Mouse (Mus musculus) left cerebral cortex, postnatal 14 days (tissue): Measurements from ENCODE around the gene Cpeb4. TPM values are rescaled to one million over a fixed set of nuclear protein-coding genes. Genes with fewer than 3 reads are reported as not detected.
"Not testable (repeated sequence)": the region's sequence is repeated elsewhere in the genome, so short reads cannot be mapped to it uniquely, and the experiment has no call there.

Experiments
- DNase-seq, 2 experiments: peaks; one replicate each; pipeline ENCODE4 v3.0.0; 2021 to 2022; ENCODE audit warnings: low spot score in 2 of 2, mixed read lengths in 1 of 2
- intact Hi-C: fragments of 180-260 bp; cut with DNase I; formaldehyde crosslinking; loops from one replicate; pipeline ENCODE4 v1.15.1; 2025
- total RNA-seq, 2 experiments: library from RNA; stranded (reverse); gene quantifications; 2 replicates each; pipeline ENCODE4 v1.2.3; 2021

The Cpeb4 gene
- total RNA-seq, 2 experiments from 2014 or later: 146 to 152 TPM

GRCm38 (mm10) chr11:31843834-31844188 is 28.2 kb upstream of the Cpeb4 start:
- DNase-seq: no peak
- intact Hi-C loops: no loop called here

GRCm38 (mm10) chr11:31845111-31845510 is 26.9 kb upstream of the Cpeb4 start:
- intact Hi-C loops: not testable (repeated sequence)

GRCm38 (mm10) chr11:31846771-31847468 is 25.1 kb upstream of the Cpeb4 start:
- intact Hi-C loops: no loop called here
- peak; percentile 41 to 42 for DNase-seq

More at GRCm38 (mm10) chr11:31845111-31845510, 26.9 kb upstream of the Cpeb4 start:
- not testable (repeated sequence) for DNase-seq

- DNase-seq: no peak
- intact Hi-C loops: no loop called here
Measured at GRCm38 (mm10) chr11:31847469-31847805, 24.6 kb upstream of the Cpeb4 start.

GRCm38 (mm10) chr11:31848725-31849124 is 23.3 kb upstream of the Cpeb4 start:
- intact Hi-C loops: no loop called here
- DNase-seq: no peak

GRCm38 (mm10) chr11:31850156-31850775 is 21.7 kb upstream of the Cpeb4 start:
- intact Hi-C loops: no loop called here

GRCm38 (mm10) chr11:31850995-31851394 is 21.0 kb upstream of the Cpeb4 start:
- no peak for DNase-seq

More at GRCm38 (mm10) chr11:31850156-31850775, 21.7 kb upstream of the Cpeb4 start:
- DNase-seq: no peak

GRCm38 (mm10) chr11:31851702-31852560 is 20.1 kb upstream of the Cpeb4 start:
- intact Hi-C loops: no loop called here
- DNase-seq: no peak

More at GRCm38 (mm10) chr11:31850995-31851394, 21.0 kb upstream of the Cpeb4 start:
- intact Hi-C loops: no loop called here

- DNase-seq: peak in 1 of 2 experiments; percentile 47
- intact Hi-C loops: no loop called here
Measured at GRCm38 (mm10) chr11:31854955-31855354, 17.1 kb upstream of the Cpeb4 start.

- no peak for DNase-seq
- intact Hi-C loops: no loop called here
Measured at GRCm38 (mm10) chr11:31857479-31857878, 14.5 kb upstream of the Cpeb4 start.

- DNase-seq: no peak
- intact Hi-C loops: no loop called here
Measured at GRCm38 (mm10) chr11:31861149-31861890, 10.7 kb upstream of the Cpeb4 start.

- no peak for DNase-seq
- intact Hi-C loops: no loop called here
Measured at GRCm38 (mm10) chr11:31867976-31868375, 4.0 kb upstream of the Cpeb4 start.

GRCm38 (mm10) chr11:31870285-31871010 is 1.6 kb upstream of the Cpeb4 start:
- intact Hi-C loops: loop anchor here (5.0 to 10.0 kb wide), 3 partner anchors 64 to 193 kb away; no protein-coding TSS in a partner anchor
- DNase-seq: peak; percentile 99 to 100

GRCm38 (mm10) chr11:31871135-31871541 is 873 bp upstream of the Cpeb4 start:
- peak; percentile 35 to 46 for DNase-seq
- intact Hi-C loops: loop anchor here (5.0 to 10.0 kb wide), 3 partner anchors 64 to 194 kb away; no protein-coding TSS in a partner anchor

GRCm38 (mm10) chr11:31872546-31873261 is 693 bp downstream of the Cpeb4 start:
- intact Hi-C loops: loop anchor here (5.0 to 10.0 kb wide), 3 partner anchors 62 to 195 kb away; no protein-coding TSS in a partner anchor
- peak; percentile 46 to 81 for DNase-seq

GRCm38 (mm10) chr11:31874071-31874470 is 2.1 kb downstream of the Cpeb4 start:
- no peak for DNase-seq
- intact Hi-C loops: loop anchor here (5.0 to 10.0 kb wide), 3 partner anchors 61 to 197 kb away; no protein-coding TSS in a partner anchor

GRCm38 (mm10) chr11:31883671-31884070 is 11.7 kb downstream of the Cpeb4 start:
- intact Hi-C loops: no loop called here
- DNase-seq: no peak

GRCm38 (mm10) chr11:31885765-31886164 is 13.8 kb downstream of the Cpeb4 start:
- DNase-seq: no peak
- intact Hi-C loops: no loop called here
